Mouse (Mus musculus) erythroblast, embryonic 14.5 days (primary cell): Measurements from ENCODE around the gene Tjp1.

Source experiments
- GATA1 ChIP-seq: IDR thresholded peaks from 2 replicates; pipeline ENCODE4 v1.6.1; 2012; ENCODE audit warnings: low read length, inconsistent platforms, mixed read lengths
- TAL1 ChIP-seq: IDR thresholded peaks from 3 replicates; pipeline ENCODE4 v1.6.1; 2012; ENCODE audit warnings: low read length, inconsistent platforms, mixed read lengths

GRCm38 (mm10) chr7:65502486-65503322 lies 24.9 kb downstream of the Tjp1 start:
- TF ChIP-seq GATA1, result no peak
- TF ChIP-seq TAL1, result no peak
